Mouse (Mus musculus): ENCODE data around the gene Ang5. TPM values are rescaled to one million over a fixed set of nuclear protein-coding genes. Genes with fewer than 3 reads are reported as not detected.
"Not testable (repeated sequence)": the region's sequence is repeated elsewhere in the genome, so short reads cannot be mapped to it uniquely, and the experiment has no call there.

The Ang5 gene
- polyA plus RNA-seq (2015; fragmentation: Nextera tagmentation; extraction: Ambion mirVana): not detected in 2 replicates

DNA sequence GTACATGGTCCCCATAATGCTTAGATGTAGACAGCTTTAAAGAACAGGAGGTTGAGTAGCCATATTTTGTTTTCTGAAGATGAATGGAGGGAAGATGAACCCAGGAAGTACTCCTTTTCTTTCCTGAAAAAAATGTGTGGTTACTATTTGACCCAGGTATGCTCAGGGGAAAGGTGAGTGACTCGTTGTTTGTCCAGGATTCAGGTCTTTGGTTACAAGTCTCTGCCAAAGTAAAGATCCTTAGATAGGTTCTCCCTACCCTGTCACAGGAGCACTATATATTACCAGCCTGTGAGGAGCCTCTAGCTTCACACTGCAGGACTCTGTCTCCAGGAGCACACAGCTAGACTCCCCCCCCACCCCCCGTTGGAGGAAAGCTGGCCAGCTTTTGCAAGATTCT is at the start of gene Ang5:
TSS of gene Ang5 (plus strand) at position 301 of the 400 bp plus-strand sequence.
- not testable (repeated sequence) for H3K4me1 ChIP-seq (replicated peaks; ENCODE audit: control insufficient read depth, insufficient read depth); DNase-seq (ENCODE audit: low spot score); H3K27me3 ChIP-seq (ENCODE audit: control insufficient read depth, insufficient read depth, low read length); H3K4me3 ChIP-seq (ENCODE audit: low read depth, low read length); H3K9ac ChIP-seq (ENCODE audit: low read length); H3K27ac ChIP-seq (replicated peaks); ATAC-seq (ENCODE audit: low FRiP score, low TSS enrichment); H3K36me3 ChIP-seq (ENCODE audit: control insufficient read depth, insufficient read depth, low read length); H3K9me3 ChIP-seq (ENCODE audit: control insufficient read depth, low read length); H3K4me2 ChIP-seq (replicated peaks; ENCODE audit: low read depth)
- no CpG with 5 or more reads among the region's 2 CpGs for WGBS

DNA sequence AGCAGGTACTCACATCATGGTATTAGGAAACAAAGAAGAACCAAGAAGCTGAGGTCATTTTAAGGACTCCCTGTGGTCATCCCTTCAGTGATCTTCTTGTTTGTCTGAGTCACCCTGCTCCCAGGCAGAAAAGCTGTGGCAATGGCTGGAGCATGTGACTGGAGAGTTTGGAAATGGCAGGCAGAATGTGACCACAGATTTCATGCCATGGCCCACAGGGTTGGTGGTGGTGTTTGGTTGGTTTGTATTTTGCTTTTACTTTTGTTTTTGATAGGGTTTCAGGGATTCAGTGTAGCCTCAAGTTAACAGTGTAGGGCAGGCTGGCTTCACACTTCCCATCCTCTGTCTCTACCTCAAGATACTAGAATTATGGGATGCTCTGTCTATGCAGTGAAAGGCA is 38.7 kb upstream of the Ang5 start:
- not testable (repeated sequence) for H3K4me3 ChIP-seq (ENCODE audit: low read depth, low read length); H3K27me3 ChIP-seq (ENCODE audit: control insufficient read depth, insufficient read depth, low read length); ATAC-seq (ENCODE audit: low FRiP score, low TSS enrichment); H3K4me2 ChIP-seq (replicated peaks; ENCODE audit: low read depth); H3K36me3 ChIP-seq (ENCODE audit: control insufficient read depth, insufficient read depth, low read length); DNase-seq (ENCODE audit: low spot score); H3K9me3 ChIP-seq (ENCODE audit: control insufficient read depth, low read length); H3K9ac ChIP-seq (ENCODE audit: low read length); H3K27ac ChIP-seq (replicated peaks); H3K4me1 ChIP-seq (replicated peaks; ENCODE audit: control insufficient read depth, insufficient read depth)

DNA sequence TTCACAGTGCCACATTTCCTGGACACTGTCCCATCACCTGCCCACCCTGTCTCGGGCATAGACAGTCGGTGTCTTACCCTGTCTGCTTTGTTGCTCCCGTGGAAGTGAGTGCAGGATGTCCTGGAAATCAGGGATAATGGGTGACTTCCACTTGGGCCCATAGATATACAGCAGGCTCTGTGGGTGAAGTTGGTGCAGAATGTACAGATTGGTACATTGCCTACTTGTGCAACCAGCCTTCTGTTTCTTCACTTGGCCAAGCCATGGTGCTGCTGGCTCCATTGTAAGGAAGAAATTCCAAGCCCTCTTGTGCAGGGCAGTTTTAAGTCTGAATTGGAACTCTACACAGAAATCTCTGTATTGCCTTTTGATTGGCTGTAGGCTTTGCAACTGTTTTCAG is 33.4 kb upstream of the Ang5 start, which contains the start of gene Ear10:
TSS of gene Ear10 (minus strand) at position 101 of the 400 bp plus-strand sequence.
- H3K4me3 ChIP-seq (ENCODE audit: low read depth, low read length); ATAC-seq (ENCODE audit: low FRiP score, low TSS enrichment); H3K9ac ChIP-seq (ENCODE audit: low read length); H3K9me3 ChIP-seq (ENCODE audit: control insufficient read depth, low read length); H3K27me3 ChIP-seq (ENCODE audit: control insufficient read depth, insufficient read depth, low read length); H3K4me2 ChIP-seq (replicated peaks; ENCODE audit: low read depth); H3K27ac ChIP-seq (replicated peaks); DNase-seq (ENCODE audit: low spot score); H3K4me1 ChIP-seq (replicated peaks; ENCODE audit: control insufficient read depth, insufficient read depth); H3K36me3 ChIP-seq (ENCODE audit: control insufficient read depth, insufficient read depth, low read length): not testable (repeated sequence)
- WGBS: 76% methylated on average over 3 of the region's 3 CpGs

DNA sequence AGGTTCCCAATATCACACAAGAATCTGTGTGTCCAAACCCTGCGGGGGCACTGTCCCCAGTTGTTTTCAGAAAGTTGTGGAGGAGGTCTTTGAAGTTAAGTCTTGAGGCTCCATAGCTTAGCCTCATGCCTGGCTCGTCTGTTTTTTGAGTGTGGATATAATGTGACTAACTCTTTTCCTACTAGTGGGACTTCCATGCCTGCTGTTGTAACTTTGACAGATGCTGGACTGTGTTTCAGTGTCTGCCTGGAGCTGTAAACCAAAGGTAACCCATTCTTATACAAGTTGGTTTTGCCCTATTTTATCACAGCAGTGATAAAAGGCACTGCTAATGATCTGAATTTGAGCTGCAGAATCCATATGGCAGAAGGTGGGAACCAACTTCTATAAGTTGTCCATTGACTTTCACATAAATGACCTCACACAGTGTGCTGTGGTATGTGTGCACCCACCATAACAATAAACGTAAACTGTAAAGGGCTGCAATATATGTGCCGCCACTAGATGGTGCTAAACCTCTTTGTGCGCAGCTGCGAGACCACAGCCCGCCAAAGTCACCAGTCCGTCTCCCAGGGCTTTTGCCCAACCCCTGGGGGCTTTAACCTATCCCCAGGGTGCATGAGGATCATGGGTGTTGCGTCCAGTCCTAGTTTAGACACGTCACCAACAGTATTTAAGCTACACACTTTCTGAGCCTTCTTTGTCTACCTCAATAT is 32.0 kb upstream of the Ang5 start, which contains the start of gene Gm8113:
TSS of gene Gm8113 (plus strand) at position 703 of the 716 bp plus-strand sequence.
- not testable (repeated sequence) for H3K9me3 ChIP-seq (ENCODE audit: control insufficient read depth, low read length); H3K36me3 ChIP-seq (ENCODE audit: control insufficient read depth, insufficient read depth, low read length); H3K4me1 ChIP-seq (replicated peaks; ENCODE audit: control insufficient read depth, insufficient read depth); H3K27me3 ChIP-seq (ENCODE audit: control insufficient read depth, insufficient read depth, low read length)
- ATAC-seq (ENCODE audit: low FRiP score, low TSS enrichment): peak; percentile 89
- H3K4me3 ChIP-seq (ENCODE audit: low read depth, low read length): peak within 1 kb of the TSS; percentile 48
- WGBS: 9% methylated on average over 10 of the region's 10 CpGs
- peak; percentile 77 for DNase-seq (ENCODE audit: low spot score)
- H3K9ac ChIP-seq (ENCODE audit: low read length): peak within 1 kb of the TSS; percentile 51
- H3K27ac ChIP-seq (replicated peaks): peak within 1 kb of the TSS; percentile 76
- TF ChIP-seq CTCF (IDR thresholded peaks at IDR 0.05; ENCODE audit: low read depth): peak; percentile 86
- peak within 1 kb of the TSS; percentile 53 for H3K4me2 ChIP-seq (replicated peaks; ENCODE audit: low read depth)

DNA sequence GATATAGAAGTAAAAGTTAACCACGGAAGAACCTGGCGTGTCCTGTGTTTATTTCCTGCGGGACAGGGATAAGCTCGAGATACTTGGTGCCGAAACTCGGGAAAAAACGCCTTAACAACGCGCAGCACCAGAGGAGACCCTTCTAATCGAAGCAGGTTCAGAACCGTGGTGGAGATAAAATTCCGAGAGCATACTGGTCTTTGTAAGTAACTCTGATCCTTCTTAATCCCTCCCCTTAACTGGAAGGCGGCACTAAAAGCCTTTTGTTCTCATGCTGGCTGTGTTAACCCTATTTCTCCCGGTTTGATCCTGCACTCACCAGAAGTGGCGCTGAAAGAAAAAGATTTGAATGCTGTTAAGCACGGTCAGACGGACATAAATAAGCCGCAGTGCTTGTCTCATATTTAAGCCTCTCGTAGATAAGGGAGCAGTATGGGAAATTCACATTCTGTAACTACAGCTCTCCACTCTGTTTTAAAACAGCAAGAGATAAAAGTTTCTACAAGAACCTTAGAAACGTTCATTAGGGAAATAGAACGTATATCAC is 31.4 kb upstream of the Ang5 start:
- H3K9ac ChIP-seq (ENCODE audit: low read length): peak overlapping the region; percentile 51
- DNase-seq (ENCODE audit: low spot score): peak; percentile 36
- H3K4me2 ChIP-seq (replicated peaks; ENCODE audit: low read depth): peak overlapping the region; percentile 53
- not testable (repeated sequence) for H3K27me3 ChIP-seq (ENCODE audit: control insufficient read depth, insufficient read depth, low read length); H3K4me1 ChIP-seq (replicated peaks; ENCODE audit: control insufficient read depth, insufficient read depth); H3K36me3 ChIP-seq (ENCODE audit: control insufficient read depth, insufficient read depth, low read length); H3K9me3 ChIP-seq (ENCODE audit: control insufficient read depth, low read length)
- 4% methylated on average over 21 of the region's 21 CpGs for WGBS
- H3K4me3 ChIP-seq (ENCODE audit: low read depth, low read length): peak overlapping the region; percentile 48
- H3K27ac ChIP-seq (replicated peaks): peak overlapping the region; percentile 76
- ATAC-seq (ENCODE audit: low FRiP score, low TSS enrichment): peak; percentile 70; the same call in 1 of the 2 replicates

DNA sequence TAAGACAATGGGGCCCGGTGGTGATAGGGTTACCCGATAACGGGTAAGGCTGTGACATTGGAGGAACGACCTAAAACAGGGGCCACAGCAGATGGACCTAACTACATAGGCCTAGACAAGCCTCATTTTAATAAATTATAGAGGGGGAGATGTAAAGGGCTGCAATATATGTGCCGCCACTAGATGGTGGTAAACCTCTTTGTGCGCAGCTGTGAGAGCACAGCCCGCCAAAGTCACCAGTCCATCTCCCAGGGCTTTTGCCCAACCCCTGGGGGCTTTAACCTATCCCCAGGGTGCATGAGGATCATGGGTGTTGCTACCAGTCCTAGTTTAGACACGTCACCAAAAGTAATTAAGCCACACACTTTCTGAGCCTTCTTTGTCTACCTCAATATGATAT is 23.9 kb upstream of the Ang5 start:
- DNase-seq (ENCODE audit: low spot score): peak; percentile 47
- H3K4me2 ChIP-seq (replicated peaks; ENCODE audit: low read depth); H3K27ac ChIP-seq (replicated peaks); H3K27me3 ChIP-seq (ENCODE audit: control insufficient read depth, insufficient read depth, low read length); H3K36me3 ChIP-seq (ENCODE audit: control insufficient read depth, insufficient read depth, low read length); ATAC-seq (ENCODE audit: low FRiP score, low TSS enrichment); H3K4me3 ChIP-seq (ENCODE audit: low read depth, low read length); H3K9ac ChIP-seq (ENCODE audit: low read length); H3K9me3 ChIP-seq (ENCODE audit: control insufficient read depth, low read length); H3K4me1 ChIP-seq (replicated peaks; ENCODE audit: control insufficient read depth, insufficient read depth): not testable (repeated sequence)
- TF ChIP-seq CTCF (IDR thresholded peaks at IDR 0.05; ENCODE audit: low read depth): peak; percentile 75
- WGBS: 17% methylated on average over 8 of the region's 8 CpGs

DNA sequence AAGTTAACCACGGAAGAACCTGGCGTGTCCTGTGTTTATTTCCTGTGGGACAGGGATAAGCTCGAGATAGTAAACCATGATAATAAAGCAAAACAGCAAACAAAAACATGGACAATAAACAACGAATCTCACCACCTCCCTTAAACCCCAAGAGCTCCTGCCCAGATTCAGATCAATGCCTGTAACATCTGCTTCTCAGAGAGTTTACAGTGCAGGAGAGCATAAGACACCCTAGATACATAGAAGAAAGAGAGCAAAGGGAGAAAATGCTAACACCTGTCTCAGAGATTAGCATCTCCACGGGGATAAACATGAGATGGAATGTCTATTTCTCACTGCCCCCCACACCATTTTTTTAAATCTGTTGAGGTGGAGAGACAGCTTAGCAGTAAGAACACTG is 23.5 kb upstream of the Ang5 start:
- H3K36me3 ChIP-seq (ENCODE audit: control insufficient read depth, insufficient read depth, low read length); H3K9me3 ChIP-seq (ENCODE audit: control insufficient read depth, low read length); ATAC-seq (ENCODE audit: low FRiP score, low TSS enrichment); H3K9ac ChIP-seq (ENCODE audit: low read length); H3K4me1 ChIP-seq (replicated peaks; ENCODE audit: control insufficient read depth, insufficient read depth); H3K4me3 ChIP-seq (ENCODE audit: low read depth, low read length); H3K4me2 ChIP-seq (replicated peaks; ENCODE audit: low read depth); DNase-seq (ENCODE audit: low spot score); H3K27ac ChIP-seq (replicated peaks); H3K27me3 ChIP-seq (ENCODE audit: control insufficient read depth, insufficient read depth, low read length): not testable (repeated sequence)
- 48% methylated on average over 5 of the region's 5 CpGs for WGBS

DNA sequence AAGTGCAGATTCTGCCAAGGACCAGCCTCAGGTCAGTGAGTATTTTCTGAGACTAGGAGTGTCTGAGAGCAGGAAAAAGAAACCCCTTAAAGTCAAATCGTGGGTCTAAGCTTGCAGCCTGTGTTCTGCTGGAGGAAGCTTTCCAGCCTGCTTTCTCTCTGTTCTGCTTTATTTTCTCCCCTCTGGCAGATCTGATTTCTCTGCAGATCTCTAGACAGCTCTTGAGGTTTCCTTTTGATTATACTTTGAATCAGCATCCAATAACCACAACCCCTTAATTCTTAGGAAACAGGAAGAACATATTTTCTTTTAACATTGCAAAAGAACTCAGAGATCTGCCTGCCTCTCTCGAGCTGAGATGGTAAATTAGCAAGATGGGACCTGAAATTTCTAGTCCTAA is 3.5 kb upstream of the Ang5 start:
- not testable (repeated sequence) for DNase-seq (ENCODE audit: low spot score); H3K9ac ChIP-seq (ENCODE audit: low read length); H3K4me3 ChIP-seq (ENCODE audit: low read depth, low read length)

DNA sequence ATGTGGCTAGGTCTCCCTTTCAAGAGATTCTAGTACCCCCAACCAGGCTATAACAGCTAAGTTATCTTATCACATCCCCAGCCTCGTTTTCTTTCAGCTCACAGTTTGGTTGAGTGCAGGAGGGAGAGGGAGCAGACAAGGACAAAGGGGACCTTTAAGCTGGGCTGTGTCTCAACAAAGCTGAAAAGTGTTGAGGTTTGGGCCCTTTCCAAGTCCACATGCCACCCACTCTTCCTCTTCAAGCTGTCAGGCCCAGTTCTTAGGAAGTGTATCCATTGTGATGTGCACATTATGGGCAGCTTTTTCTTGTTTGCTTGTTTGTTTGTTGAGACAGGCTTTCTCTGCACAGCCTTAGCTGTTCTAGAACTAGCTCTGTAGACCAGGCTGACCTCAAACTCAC is 1.8 kb upstream of the Ang5 start:
- no CpG with 5 or more reads among the region's 1 CpGs for WGBS
- H3K27me3 ChIP-seq (ENCODE audit: control insufficient read depth, insufficient read depth, low read length); ATAC-seq (ENCODE audit: low FRiP score, low TSS enrichment); H3K4me1 ChIP-seq (replicated peaks; ENCODE audit: control insufficient read depth, insufficient read depth); H3K4me3 ChIP-seq (ENCODE audit: low read depth, low read length); H3K27ac ChIP-seq (replicated peaks); H3K9me3 ChIP-seq (ENCODE audit: control insufficient read depth, low read length); DNase-seq (ENCODE audit: low spot score); H3K4me2 ChIP-seq (replicated peaks; ENCODE audit: low read depth); H3K9ac ChIP-seq (ENCODE audit: low read length); H3K36me3 ChIP-seq (ENCODE audit: control insufficient read depth, insufficient read depth, low read length): not testable (repeated sequence)

More for the DNA sequence above, 3.5 kb upstream of the Ang5 start:
- not testable (repeated sequence) for H3K27me3 ChIP-seq (ENCODE audit: control insufficient read depth, insufficient read depth, low read length); H3K27ac ChIP-seq (replicated peaks); H3K9me3 ChIP-seq (ENCODE audit: control insufficient read depth, low read length); ATAC-seq (ENCODE audit: low FRiP score, low TSS enrichment); H3K4me1 ChIP-seq (replicated peaks; ENCODE audit: control insufficient read depth, insufficient read depth); H3K4me2 ChIP-seq (replicated peaks; ENCODE audit: low read depth); H3K36me3 ChIP-seq (ENCODE audit: control insufficient read depth, insufficient read depth, low read length)
- 41% methylated on average over 2 of the region's 2 CpGs for WGBS
